Mouse (Mus musculus) brain, embryonic 14.5 days (tissue): ENCODE results near the gene Supt5.
A peak's percentile ranks its signal among the peaks of the same experiment; 100 is the strongest.

ENCODE experiments used
- CTCF ChIP-seq: fragments of 200-500 bp; IDR thresholded peaks from 2 replicates; pipeline ENCODE4 v1.5.1; 2012; ENCODE audit warnings: inconsistent platforms, mild to moderate bottlenecking, moderate library complexity, borderline replicate concordance; ENCODE audit not compliant: insufficient read depth, insufficient read length; ENCODE audit errors: extremely low read depth
- POLR2A ChIP-seq: fragments of 200-500 bp; IDR thresholded peaks from 2 replicates; pipeline ENCODE4 v1.6.1; 2012; ENCODE audit warnings: mild to moderate bottlenecking, inconsistent platforms, borderline replicate concordance; ENCODE audit not compliant: poor library complexity, insufficient read depth, insufficient read length, severe bottlenecking; ENCODE audit errors: extremely low read depth

DNA sequence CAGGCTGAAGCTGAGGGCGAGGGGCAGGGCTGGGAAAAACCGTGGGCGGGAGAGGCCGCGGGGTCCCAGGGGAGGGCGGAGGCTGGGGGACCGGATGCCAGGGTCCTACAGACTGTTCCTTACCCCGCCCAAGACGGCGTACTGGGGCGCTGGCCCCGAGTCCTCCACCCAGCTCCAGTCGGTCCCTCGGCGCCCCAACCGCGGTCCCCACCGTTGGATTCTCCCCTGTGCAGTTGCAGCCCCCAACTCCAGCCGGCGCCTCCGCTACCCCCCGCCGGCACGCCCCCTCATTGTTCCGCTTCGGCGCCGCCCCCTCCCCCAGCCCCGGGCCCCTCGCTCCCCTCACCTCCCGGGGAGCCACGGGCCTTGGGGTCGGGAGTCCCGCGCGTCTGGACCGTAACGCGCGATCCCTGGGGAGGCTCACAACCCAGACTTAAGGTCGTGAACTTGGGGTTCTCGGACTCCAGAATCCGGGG lies 33.0 kb upstream of the Supt5 start:
- TF ChIP-seq POLR2A (0 out of 2 replicates have a peak, but pooled peaks have one; percentile 6), CTCF (no peak)
